Mouse (Mus musculus) kidney, embryonic 15.5 days (tissue): ENCODE data around the gene 4930470P17Rik. TPM values are rescaled to one million over a fixed set of nuclear protein-coding genes. Genes with fewer than 3 reads are reported as not detected.

Source experiments
- ATAC-seq: fragments of 200-750 bp; cut with Nextera tagmentation; replicated peaks from 2 replicates; pipeline ENCODE4 v1.8.0; 2017; ENCODE audit warnings: moderate TSS enrichment; ENCODE audit not compliant: low FRiP score
- H3K27ac ChIP-seq: fragments of 300-500 bp; sonication (generic); 2 replicates; pipeline ENCODE4 v1.5.1; 2015; ENCODE audit warnings: mild to moderate bottlenecking, inconsistent platforms
- H3K27me3 ChIP-seq: fragments of 300-500 bp; sonication (generic); 2 replicates; pipeline ENCODE4 v1.6.1; 2015; ENCODE audit warnings: inconsistent platforms
- H3K36me3 ChIP-seq: fragments of 300-500 bp; sonication (generic); 2 replicates; pipeline ENCODE4 v1.6.1; 2015; ENCODE audit warnings: inconsistent platforms
- H3K4me1 ChIP-seq: fragments of 300-500 bp; sonication (generic); 2 replicates; pipeline ENCODE4 v1.6.1; 2015; ENCODE audit warnings: inconsistent platforms
- H3K4me2 ChIP-seq: fragments of 300-500 bp; sonication (generic); 2 replicates; pipeline ENCODE4 v1.6.1; 2015; ENCODE audit warnings: moderate library complexity, mild to moderate bottlenecking, inconsistent platforms
- H3K4me3 ChIP-seq: fragments of 300-500 bp; sonication (generic); replicated peaks from 2 replicates; pipeline ENCODE4 v1.5.1; 2015; ENCODE audit warnings: mild to moderate bottlenecking, inconsistent platforms
- H3K9ac ChIP-seq: fragments of 300-500 bp; sonication (generic); 2 replicates; pipeline ENCODE4 v1.6.1; 2015; ENCODE audit warnings: mild to moderate bottlenecking, inconsistent platforms
- H3K9me3 ChIP-seq: fragments of 300-500 bp; sonication (generic); replicated peaks from 2 replicates; pipeline ENCODE4 v1.6.1; 2016; ENCODE audit warnings: inconsistent platforms
- WGBS: fragments of 180-500 bp; shearing (Covaris S2); methylation state at CpG from one replicate; pipeline ENCODE4 v1.1.7; 2015; ENCODE audit warnings: mixed read lengths; 5-methylcytosine and 5-hydroxymethylcytosine counted together
- polyA plus RNA-seq: library from polyadenylated mRNA; unstranded; fragments of >200 nt; fragmentation: Nextera tagmentation; extraction: Ambion mirVana; gene quantifications from 2 replicates; pipeline ENCODE4 v1.2.1, GENCODE M21; 2015

4930470P17Rik gene
- polyA plus RNA-seq, 1 experiment from 2014 or later, result not detected

GRCm38 (mm10) chr2:170543625-170544024, 58.2 kb downstream of the 4930470P17Rik start:
- ATAC-seq, result no peak
- H3K9ac ChIP-seq, result no peak overlapping the region
- peaks cover 31% of the 10 kb centered on the region for H3K4me1 ChIP-seq
- no peak overlapping the region for H3K4me2 ChIP-seq
- no peaks in the 10 kb centered on the region for H3K27me3 ChIP-seq
- no peaks in the 10 kb centered on the region for H3K36me3 ChIP-seq
- H3K9me3 ChIP-seq, result no peaks in the 10 kb centered on the region
- H3K27ac ChIP-seq, result no peak overlapping the region
- no peak overlapping the region for H3K4me3 ChIP-seq
- WGBS, result 72% methylated on average over 5 of the region's 5 CpGs

DNA sequence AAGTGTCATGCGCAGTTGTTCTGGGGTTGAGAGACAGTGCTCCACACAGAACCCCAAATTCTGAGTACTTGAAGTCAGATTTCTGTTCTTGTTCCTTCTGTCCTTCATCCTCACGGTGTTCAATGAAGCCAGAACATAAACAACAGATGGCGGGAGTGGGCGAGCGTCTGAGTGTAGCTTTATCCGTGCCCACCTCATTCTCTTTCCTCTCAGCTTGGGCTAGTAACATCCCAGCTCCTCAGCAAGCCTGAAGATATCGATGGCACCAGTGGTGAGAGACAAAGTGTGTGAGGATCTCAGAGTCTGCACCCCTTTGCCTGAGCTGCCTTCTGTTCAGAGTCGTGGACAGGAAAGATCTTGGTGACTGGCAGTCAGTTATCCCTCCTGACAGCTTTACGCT, 62.6 kb downstream of the 4930470P17Rik start:
- no peak overlapping the region for H3K27ac ChIP-seq
- no peaks in the 10 kb centered on the region for H3K9me3 ChIP-seq
- H3K27me3 ChIP-seq, result no peaks in the 10 kb centered on the region
- no peak overlapping the region for H3K9ac ChIP-seq
- ATAC-seq, result no peak
- WGBS, result 70% methylated on average over 9 of the region's 9 CpGs
- H3K4me3 ChIP-seq, result no peak overlapping the region
- no peaks in the 10 kb centered on the region for H3K36me3 ChIP-seq
- no peaks in the 10 kb centered on the region; the same call in 1 of the 2 replicates for H3K4me1 ChIP-seq
- H3K4me2 ChIP-seq, result no peak overlapping the region

- no peaks in the 10 kb centered on the region for H3K9me3 ChIP-seq
- no peaks in the 10 kb centered on the region for H3K36me3 ChIP-seq
- no peak overlapping the region for H3K9ac ChIP-seq
- no peak for ATAC-seq
- no peak overlapping the region for H3K27ac ChIP-seq
- H3K4me3 ChIP-seq, result no peak overlapping the region
- H3K27me3 ChIP-seq, result no peaks in the 10 kb centered on the region
- no peaks in the 10 kb centered on the region for H3K4me1 ChIP-seq
- no peak overlapping the region for H3K4me2 ChIP-seq
Measured at GRCm38 (mm10) chr2:170535841-170536240, 66.0 kb downstream of the 4930470P17Rik start.

DNA sequence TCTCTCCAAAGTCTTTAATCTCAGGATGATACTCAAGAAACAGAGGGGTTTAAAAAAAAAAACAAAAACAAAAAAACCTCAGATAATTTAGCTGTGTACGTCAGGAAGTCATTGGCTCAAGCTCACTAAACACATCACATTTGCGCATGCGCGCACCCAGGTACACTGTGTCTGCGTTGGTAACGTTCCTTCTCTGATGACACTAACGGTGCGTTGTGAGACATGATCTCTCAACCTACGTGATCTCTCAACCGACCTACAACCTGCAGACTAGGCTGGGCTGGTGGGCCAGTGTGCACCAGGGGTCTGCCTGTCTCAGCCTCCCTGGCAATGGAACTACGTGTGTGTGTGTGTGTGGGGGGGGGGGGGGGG, 67.0 kb downstream of the 4930470P17Rik start:
- 91% methylated on average over 11 of the region's 11 CpGs for WGBS
- Histone ChIP-seq H3K27me3 (no peaks in the 10 kb centered on the region), H3K9ac (no peak overlapping the region), H3K9me3 (no peaks in the 10 kb centered on the region), H3K4me3 (no peak overlapping the region), H3K4me1 (no peaks in the 10 kb centered on the region), H3K4me2 (no peak overlapping the region), H3K27ac (no peak overlapping the region), H3K36me3 (no peaks in the 10 kb centered on the region)
- ATAC-seq, result no peak

- Histone ChIP-seq H3K9ac (no peak overlapping the region), H3K4me2 (no peak overlapping the region), H3K4me3 (no peak overlapping the region), H3K27me3 (no peaks in the 10 kb centered on the region), H3K36me3 (no peaks in the 10 kb centered on the region), H3K4me1 (no peaks in the 10 kb centered on the region), H3K27ac (no peak overlapping the region), H3K9me3 (no peaks in the 10 kb centered on the region)
- ATAC-seq, result no peak
- 58% methylated on average over 12 of the region's 12 CpGs for WGBS
Measured at GRCm38 (mm10) chr2:170534116-170534802, 67.6 kb downstream of the 4930470P17Rik start.

GRCm38 (mm10) chr2:170530256-170530655, 71.6 kb downstream of the 4930470P17Rik start:
- ATAC-seq, result no peak
- H3K4me3 ChIP-seq, result no peak overlapping the region
- H3K27me3 ChIP-seq, result no peaks in the 10 kb centered on the region
- 95% methylated on average over 3 of the region's 3 CpGs for WGBS
- no peaks in the 10 kb centered on the region for H3K36me3 ChIP-seq
- H3K9ac ChIP-seq, result no peak overlapping the region
- no peaks in the 10 kb centered on the region for H3K9me3 ChIP-seq
- no peak overlapping the region for H3K27ac ChIP-seq
- no peaks in the 10 kb centered on the region for H3K4me1 ChIP-seq
- H3K4me2 ChIP-seq, result no peak overlapping the region

DNA sequence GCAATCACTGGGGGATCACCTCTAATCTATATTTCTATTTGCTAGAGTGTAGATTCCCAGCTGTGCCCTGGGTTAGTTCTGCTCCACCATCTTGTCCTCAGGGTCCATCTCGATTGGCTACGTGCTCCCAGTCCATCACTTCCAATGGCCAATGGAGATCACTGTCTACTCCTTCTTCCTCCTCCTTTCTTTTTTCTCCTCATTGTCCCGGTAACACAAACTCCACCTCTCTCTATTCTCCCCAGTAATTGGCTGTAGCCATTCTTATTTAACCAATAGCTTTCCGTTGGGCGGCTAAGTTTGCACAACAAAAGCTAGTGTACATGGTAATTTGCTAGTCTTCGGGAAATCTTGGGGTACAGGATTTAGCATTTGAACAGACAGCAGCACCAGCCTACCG, 72.1 kb downstream of the 4930470P17Rik start:
- ATAC-seq, result no peak
- H3K36me3 ChIP-seq, result no peaks in the 10 kb centered on the region
- H3K4me3 ChIP-seq, result no peak overlapping the region
- H3K4me1 ChIP-seq, result no peaks in the 10 kb centered on the region
- H3K27ac ChIP-seq, result no peak overlapping the region
- no peaks in the 10 kb centered on the region for H3K9me3 ChIP-seq
- WGBS, result 93% methylated on average over 7 of the region's 7 CpGs
- H3K27me3 ChIP-seq, result no peaks in the 10 kb centered on the region
- H3K9ac ChIP-seq, result no peak overlapping the region
- no peak overlapping the region for H3K4me2 ChIP-seq

Other genes starting within 250 kb of the 4930470P17Rik start
- 0.58 and 1.7 TPM in 2 replicates for gene Bcas1, start 174.2 kb downstream of the 4930470P17Rik start, polyA plus RNA-seq
- 77.8 and 103 TPM in 2 replicates for gene Pfdn4, start 105.6 kb downstream of the 4930470P17Rik start, polyA plus RNA-seq
- gene Cyp24a1, start 104.9 kb downstream of the 4930470P17Rik start, polyA plus RNA-seq, result 1.7 and 1.8 TPM in 2 replicates
- 1.8 and 2.2 TPM in 2 replicates for gene Dok5, start 129.8 kb upstream of the 4930470P17Rik start, polyA plus RNA-seq